Mouse (Mus musculus) heart, postnatal 14 days (tissue): ENCODE data around the gene Htr3b. TPM values are rescaled to one million over a fixed set of nuclear protein-coding genes. Genes with fewer than 3 reads are reported as not detected.
"Not testable (repeated sequence)": the region's sequence is repeated elsewhere in the genome, so short reads cannot be mapped to it uniquely, and the experiment has no call there.

Experiments
- DNase-seq, 2 experiments: peaks; one replicate each; pipeline ENCODE4 v3.0.0; 2021 to 2022
- intact Hi-C: fragments of 180-260 bp; cut with DNase I; formaldehyde crosslinking; loops from one replicate; pipeline ENCODE4 v1.15.1; 2025
- long read RNA-seq, 2 experiments: library from polyadenylated mRNA; stranded (forward); transcript quantifications; one replicate each; pipeline ENCODE4 v2.0.0; 2021
- total RNA-seq, 2 experiments: library from RNA; stranded (reverse); gene quantifications; 2 replicates each; pipeline ENCODE4 v1.2.3; 2021

Gene Htr3b
- total RNA-seq, result not detected
- long read RNA-seq, experiment 1, result 0 reads
- long read RNA-seq, experiment 2, result 0 reads

DNA sequence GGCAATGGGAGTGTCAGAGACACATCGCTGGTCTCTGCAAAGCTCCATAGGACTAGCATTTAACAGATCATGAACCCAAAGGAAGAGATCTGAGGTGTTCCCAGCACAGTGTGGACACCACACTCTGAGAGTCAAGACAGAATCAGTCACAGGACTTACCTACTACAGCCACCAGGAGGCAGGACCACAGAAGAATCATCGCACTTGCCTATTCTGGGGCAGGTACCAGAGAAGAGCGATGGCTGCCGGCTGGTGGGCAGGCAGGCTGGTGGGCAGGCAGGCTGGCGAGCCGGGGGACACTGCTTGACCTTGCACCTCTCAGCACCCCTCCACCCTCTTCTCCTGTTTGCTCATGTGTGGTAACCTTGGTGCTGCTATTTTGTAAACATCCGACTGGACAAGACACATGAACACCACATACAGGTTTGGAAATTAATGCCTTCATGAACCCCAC, at the start of gene Htr3b:
Htr3b (minus strand) TSS at position 404 of the 454 bp plus-strand sequence.
- intact Hi-C loops, result no loop called here

DNA sequence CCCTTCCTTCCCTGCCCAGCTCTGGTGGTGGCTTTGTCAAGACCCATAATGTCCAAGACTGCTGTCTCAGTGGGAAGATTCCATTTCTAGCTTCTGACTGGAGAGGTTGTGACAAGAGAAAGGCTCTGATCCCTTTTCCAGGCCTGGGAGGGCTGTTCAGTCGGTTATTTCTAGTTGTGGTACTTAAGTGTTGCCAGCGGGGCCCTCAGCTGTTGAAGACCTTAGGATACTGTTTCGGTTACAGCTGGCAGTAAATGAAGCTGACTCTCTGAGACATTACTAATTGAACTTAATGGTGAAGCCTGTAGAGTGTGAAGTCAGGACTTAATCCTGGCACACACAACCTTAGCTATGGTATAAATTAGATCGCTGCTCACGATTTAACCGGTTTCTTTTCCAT, 34.5 kb upstream of the Htr3b start:
- intact Hi-C loops, result no loop called here
- DNase-seq, result no peak

More for the DNA sequence above, at the start of gene Htr3b:
- peak in 1 of 2 experiments; percentile 19 for DNase-seq

DNA sequence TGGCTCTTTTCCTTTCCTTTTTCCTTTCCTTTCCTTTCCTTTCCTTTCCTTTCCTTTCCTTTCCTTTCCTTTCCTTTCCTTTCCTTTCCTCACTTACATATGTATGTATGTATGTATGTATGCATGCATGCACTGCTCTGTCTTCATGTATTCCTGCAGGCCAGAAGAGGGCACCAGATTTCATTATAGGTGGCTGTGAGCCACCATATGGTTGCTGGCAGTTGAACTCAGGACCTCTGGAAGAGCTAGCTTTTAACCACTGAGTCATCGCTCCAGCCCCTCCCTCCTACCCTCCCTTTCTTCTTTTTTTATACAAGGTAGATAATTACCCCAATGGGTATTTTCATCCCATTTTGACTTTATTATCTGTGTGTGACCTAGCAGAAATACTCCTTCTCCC, 30.9 kb upstream of the Htr3b start:
- DNase-seq, result no peak
- intact Hi-C loops, result no loop called here

DNA sequence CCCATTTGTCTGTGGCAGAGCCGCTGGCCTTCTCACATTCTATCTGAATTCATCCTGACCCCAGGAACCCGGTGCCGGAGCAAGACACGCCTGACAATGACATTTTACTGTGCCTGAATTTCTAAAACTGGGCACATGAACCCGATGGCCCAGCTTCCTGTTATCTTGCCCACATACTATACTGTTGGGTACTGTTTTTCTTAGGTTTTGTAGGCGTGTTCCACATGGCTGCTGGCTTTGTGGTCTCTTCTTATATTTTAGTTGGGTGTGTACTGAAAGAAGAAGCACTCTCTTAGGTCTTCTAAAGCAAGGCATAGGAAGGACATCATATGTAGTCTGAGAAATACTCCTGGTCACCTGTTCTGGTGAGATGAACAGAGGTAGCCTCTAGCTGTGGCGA, 30.0 kb upstream of the Htr3b start:
- intact Hi-C loops, result no loop called here

DNA sequence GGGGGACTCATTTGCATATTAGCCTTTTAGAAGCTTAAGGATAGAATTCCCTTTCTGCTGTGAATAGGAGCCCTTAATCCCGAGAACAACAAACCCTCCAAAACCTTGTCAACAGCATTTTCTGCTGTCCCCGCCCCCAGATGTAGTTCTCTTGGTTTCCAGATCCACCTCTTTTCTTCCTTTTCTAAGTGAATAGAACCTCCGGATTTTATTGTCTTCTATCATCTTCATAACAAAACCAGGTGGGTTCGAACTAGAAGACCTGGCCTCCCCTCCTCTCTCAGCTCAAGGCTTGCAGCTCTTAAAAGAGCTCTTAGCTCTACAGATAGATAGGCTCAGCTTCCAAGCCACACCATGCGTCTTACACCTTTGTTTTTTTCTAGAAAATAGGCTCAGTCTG, 26.9 kb upstream of the Htr3b start:
- intact Hi-C loops, result no loop called here
- no peak for DNase-seq

More for the DNA sequence above, 30.0 kb upstream of the Htr3b start:
- DNase-seq, result no peak

DNA sequence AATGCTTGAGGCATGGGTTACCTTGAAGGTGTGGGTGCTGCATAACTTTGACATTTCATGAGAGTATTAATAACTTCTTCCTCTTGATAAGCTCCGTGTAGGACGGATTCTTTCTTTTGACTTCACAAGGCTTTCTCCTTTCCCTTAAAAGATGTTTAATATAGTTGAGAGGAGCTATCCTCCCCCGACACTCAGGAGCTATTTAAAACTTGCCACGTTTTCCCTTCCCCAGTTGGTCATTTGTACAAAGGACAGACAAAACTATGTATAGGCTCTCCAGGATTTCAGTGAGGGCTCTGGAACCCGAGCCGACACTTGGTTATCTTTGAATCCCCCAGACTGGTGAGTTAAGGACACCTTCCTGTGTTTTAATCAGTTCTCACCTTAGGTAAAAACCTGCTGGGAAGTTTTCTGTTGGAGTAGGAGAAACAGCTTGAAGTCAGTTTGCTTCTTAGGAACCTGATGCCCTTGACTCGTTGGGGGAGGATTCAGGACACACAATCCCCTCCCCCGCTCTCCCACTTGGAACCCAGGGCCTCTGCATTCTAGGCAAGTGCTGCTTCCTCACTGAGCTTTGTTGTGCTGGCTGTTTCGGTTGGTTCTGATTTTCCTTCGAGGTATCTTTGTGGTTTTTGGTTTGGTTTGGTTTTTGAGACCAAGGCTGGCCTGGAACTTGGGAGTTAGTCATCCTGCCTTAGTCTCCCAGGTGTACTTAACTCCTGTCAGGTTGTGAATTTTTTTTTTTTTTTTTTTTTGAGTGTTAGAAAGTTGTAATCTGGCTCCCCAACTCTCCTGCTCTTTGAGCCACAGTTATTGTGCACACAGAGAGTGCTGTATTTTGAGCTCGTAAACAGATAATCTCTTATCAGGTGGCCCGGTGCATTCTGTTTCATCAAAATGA, 22.7 kb upstream of the Htr3b start:
- peak in 1 of 2 experiments; percentile 24 for DNase-seq
- intact Hi-C loops, result no loop called here

DNA sequence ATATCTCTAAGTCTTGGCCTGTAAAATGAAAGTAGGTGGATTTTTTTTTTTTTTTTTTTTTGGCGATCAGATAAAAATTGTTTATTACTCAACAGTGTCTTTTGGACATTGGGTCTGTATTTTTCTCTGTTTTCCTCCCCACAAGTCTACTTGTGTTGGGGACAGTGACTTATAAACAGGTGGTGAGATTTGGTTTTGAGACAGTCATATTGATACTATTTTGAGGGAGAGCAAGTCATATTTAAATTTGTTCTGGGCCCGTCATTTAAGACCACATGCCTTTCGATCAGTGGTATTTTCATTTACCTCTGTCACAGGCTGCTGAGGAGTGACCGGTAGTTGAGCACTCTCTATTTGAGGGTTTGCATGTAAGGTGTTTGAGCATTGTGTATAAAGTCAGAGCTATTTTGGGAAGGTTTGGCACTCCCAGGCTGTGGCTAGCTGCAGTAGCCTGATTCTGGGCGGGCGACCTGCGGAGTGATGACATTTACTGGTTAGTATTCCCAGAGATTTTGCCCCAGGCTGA, 21.9 kb upstream of the Htr3b start:
- intact Hi-C loops, result no loop called here
- DNase-seq, result peak; percentile 33 to 63

DNA sequence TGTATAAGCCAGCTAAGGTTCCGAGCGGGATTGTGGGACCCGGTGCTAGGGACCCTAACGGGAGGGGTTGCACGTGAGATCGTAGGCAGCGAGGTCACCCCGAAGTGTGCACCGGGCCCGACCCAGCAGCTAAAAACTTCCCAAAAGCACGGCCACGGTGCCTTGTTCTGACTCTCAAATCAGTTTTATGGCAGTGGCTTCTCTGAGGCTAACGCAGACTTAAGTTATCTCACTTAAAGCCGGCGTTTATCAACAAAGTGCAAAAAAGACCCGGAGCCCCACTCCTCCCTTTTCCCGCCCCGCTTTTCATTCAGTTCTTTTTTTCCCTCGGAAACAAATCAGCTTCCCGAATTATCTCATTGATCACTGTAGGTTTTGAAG, 20.9 kb upstream of the Htr3b start:
- no peak for DNase-seq
- intact Hi-C loops, result no loop called here

DNA sequence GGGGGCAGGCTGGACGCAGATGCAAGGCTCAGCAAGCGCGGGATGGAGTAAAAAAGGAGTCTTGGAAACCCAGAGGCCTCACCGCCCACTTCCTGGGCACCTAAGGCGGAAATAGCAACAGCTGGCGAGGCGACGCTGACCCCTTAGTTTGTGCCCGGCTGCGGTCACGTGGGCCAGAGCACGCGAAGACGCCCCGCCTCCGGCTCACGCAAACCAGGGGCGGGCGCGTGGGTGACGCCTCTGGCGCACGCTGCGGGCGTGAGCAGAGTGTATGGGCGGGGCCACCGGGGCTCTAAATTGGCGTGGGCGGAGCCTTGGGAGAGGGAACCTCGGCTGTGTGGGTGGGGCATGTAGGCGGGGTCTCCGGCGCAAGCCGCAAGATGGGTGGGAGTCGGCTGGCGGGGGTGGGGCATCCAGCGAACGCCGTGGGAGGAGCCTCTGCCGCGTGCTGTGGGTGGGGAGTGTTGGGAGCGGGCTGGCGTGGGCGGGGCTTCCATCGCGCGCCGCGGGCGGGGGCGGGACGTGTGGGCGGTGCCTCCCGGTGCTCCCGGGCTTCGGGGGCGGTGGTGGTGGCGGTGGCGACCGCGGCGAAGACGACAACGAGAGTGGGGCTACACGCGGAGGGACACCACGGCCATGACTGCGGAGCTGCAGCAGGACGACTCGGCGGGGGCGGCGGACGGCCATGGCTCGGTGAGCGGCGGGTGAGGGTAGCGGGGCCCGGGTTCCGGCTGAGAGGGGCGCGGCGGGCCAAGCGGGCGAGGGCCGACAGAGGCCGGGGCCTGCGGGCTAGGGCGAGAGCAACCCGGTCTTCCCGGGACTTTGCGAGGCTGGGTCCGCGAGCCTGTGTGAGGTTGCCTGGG, 20.3 kb upstream of the Htr3b start, which contains the start of gene Usp28:
Usp28 (plus strand) TSS at position 531 of the 863 bp plus-strand sequence.
- peak; percentile 99 to 100 for DNase-seq
- intact Hi-C loops, result no loop called here

DNA sequence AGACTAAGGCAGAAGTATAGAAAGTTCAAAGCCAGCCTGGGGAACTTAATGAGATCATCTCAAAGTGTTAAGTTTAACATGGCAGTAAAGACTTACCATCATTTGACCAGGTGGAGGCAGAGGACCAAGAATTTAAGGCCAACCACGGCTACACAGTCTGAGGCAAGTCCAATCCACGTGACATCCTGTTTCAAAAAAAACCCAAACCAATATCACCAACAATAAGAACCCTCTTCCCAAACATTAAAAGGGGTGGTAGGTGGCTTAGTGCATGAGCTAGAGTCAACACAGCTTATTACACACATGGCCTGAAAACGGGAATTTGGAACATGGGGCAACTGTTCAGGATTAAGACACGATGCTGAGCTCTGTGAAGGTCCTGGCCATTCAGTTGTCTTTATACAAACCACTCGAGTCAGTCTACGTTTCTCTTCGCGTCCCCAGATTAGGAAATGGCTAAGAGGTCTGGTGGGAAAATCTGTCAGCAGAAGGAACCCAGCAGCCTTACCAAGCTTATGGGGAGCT, 19.6 kb upstream of the Htr3b start:
- intact Hi-C loops, result no loop called here

DNA sequence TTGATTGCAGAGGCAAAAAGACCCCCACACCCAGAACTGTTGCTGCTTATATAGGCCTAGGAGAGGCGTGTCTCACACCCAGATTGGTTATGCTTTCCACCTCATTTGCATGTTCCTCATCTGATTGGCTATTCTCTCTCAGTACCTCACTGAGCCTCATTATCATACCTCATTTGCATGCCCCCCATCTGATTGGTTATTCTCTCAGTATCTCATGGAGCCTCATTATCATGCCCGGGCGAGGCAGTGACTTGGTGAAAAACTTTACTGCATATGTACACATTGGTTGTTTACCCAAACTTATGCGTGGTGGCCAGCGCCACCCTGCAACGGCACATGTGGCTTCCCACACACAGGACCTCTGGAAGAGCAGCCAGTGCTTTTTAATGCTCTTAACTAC, 19.0 kb upstream of the Htr3b start:
- intact Hi-C loops, DNase-seq: not testable (repeated sequence)

More for the DNA sequence above, 19.6 kb upstream of the Htr3b start:
- DNase-seq, result no peak

DNA sequence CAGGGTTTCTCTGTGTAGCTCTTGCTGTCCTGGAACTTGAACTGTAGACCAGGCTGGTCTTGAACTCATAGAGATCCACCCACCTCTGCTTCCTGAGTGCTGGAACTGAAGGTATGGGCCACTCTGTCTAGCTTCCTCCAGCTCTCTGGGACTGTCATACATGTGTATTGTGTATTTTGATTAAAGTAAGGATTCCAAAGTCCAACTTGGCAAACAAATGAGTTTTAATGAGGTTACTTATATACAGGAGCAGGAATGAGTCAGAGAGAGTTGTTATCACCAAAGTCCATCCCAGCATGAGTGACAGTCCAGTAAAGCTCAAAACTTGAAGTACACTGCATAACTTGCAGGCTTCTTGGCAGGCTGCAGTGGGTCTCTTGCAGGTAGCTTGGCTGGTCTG, 17.0 kb upstream of the Htr3b start:
- intact Hi-C loops, result no loop called here
- DNase-seq, result no peak

DNA sequence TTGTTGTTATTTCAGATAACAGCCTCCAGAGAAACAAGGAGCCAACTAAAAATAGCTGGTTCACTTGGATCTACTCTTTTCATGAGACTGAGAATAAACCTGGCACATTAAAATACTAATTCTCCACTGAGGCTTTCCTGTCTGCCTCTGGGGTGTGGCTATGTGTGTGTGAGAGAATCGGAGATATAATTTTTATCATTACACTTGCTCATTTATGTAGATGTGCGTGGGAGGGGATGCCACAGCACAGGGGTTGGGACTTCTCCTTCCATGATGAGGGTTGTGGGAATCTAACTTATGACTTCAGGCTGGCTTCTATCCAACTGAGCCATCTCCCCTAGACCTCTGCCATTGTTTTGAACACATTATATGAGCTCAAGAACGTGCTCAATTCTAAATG, 16.0 kb upstream of the Htr3b start:
- intact Hi-C loops, result no loop called here
- no peak for DNase-seq

DNA sequence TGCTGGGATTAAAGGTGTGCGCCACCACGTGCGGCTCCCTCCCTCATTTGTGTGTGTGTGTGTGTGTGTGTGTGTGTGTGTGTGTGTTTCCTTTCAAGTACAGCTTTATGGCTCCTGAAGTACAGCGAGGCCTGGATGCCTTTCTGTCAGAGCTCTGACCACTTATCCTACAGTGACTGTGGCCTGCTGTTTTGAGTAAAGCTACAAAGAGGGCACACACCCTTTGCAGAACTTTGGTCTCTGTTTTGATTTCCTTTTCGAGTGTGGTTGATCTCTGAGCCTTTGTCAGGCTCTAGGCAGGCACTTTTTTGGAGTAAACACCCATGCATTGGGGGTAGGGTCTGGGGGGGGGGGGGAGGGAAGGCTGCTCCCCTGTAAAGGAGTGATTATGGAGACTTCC, 15.6 kb upstream of the Htr3b start:
- intact Hi-C loops, result no loop called here
- DNase-seq, result no peak

DNA sequence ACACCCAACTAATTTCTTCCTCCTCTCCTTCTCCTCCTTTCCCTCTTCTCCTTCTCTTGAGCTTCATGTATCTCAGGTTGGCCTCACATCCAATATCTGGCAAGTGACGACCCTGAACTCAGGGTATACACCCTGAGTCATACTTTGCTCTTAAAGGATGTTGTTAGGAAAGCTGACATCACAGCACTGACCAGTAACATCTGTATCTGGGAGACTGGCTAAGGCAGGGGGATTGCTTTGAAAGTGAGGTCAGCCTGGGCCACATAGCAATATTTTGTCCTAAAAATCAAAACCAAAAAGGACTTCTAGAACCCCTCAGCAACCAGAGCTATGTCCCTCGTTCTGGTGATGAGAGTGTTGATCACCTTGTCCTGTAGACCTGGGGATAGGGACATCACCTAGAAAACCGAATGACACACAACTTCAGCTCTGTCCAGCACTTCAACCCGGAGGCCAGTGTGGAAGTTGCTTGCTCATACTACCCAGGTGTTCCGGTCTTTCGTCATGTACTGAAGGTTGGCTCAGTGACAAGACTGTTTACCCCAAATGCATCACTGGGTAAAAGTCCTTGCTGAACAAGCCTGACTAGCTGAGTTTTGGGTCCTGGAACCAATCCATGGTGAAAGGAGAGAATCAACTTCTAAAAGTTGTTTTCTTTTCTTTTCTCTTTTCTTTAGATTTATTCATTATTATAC, 12.0 kb upstream of the Htr3b start:
- DNase-seq, result no peak
- intact Hi-C loops, result loop anchor here (10.0 kb wide), 1 partner anchor 112 kb away; no protein-coding TSS in a partner anchor

DNA sequence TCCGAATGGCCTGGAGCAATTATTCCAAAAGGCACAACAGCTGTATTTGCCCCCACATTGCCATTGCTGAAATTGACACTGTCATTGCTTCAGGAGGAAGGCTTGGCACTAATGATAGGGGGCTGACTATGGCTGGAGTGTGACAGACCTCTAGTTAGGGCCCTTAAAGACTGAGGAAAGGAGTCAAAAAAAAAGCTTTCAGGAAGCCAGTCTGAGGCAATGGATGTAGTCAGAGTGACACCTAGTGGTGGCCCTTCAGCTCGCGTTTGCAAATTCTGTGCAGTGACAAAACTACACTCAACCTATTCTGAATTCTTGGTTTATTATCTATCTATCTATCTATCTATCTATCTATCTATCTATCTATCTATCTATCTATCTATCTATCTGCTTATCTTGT, 7.7 kb upstream of the Htr3b start:
- intact Hi-C loops, result loop anchor here (2.0 to 10.0 kb wide), 3 partner anchors 80 to 328 kb away; no protein-coding TSS in a partner anchor
- DNase-seq, result peak; percentile 43 to 64

DNA sequence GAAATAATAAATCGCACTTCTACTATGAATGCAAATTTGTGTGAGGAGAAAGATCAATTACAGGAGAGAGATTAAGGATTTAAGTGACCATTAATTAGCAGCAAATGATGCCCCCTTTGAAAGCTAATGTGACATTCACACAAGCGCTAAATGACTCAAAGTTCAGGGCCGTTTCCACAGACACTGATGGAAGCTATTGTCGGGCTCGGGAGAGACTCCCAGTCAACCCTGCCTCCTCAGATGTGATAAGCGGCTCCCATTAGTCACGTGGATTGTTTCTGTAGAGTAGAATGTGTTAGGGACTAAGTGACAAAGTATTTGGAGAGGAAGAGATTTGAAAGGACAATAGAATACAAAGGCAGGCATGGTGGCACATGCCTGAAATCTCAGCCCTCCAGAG, 2.7 kb downstream of the Htr3b start:
- DNase-seq, result no peak
- intact Hi-C loops, result no loop called here

DNA sequence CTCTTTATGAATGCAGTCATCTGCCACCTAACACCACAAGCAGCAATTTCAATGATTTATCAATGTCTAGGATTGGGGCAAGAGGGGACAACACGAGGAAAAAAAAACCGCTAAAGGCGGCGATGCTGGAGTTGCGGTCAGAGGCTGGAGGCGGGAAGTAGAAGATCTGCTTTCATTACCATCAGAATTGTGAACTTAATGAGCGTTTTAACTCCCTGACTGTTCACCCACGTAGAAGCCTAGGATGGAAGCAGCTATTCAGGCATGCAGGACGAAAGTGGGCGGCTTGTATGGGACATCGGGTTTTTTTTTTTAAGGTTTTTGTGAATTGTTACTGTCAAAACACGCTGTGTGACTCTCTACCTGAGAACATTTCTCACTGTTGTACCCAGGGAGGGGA, 3.5 kb downstream of the Htr3b start:
- no peak for DNase-seq
- intact Hi-C loops, result no loop called here

DNA sequence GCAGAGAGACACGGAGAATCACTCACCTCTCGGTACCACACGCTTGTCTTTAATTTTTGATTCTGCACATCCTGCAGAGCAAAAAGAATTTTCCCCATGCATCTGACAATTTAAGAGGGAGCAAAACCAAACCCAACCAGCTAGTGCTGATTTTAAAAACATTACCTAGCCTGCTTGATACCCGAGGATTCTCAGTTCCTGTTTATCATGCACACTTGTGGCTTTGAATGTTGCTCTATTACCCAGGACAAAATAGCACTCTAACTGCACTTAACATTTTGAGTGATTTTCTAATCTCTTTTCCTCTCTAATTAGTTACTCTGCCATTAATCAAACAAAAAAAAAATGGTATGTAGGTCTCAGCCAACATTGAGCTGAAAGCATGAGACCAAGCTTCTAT, 17.2 kb downstream of the Htr3b start:
- intact Hi-C loops, result no loop called here
- DNase-seq, result no peak

DNA sequence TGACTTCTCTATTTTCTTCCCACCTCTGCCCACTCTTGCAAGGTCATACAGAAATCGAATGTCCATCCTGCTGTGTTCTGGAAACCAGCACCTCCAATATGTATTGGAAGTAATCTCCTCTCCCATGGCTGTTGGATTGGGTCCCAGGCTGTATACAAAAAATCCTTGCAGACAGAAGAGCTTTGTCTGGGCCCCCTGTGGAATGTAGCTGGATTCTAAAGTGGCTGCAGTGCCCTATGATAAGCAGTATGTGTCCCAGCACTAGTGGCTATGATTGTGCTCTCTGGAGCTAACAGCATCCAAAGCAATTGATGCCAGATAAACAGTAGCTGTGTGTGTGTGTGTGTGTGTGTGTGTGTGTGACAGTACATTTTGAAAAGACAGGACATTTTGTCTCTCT, 22.4 kb downstream of the Htr3b start:
- no peak for DNase-seq
- intact Hi-C loops, result no loop called here
